Mouse (Mus musculus) Muller cell, postnatal 12 days (primary cell): ENCODE measurements around the gene Ubash3b.
A peak's percentile ranks its signal among the peaks of the same experiment; 100 is the strongest.

Experiments
- DNase-seq: peaks from one replicate; pipeline ENCODE4 v3.0.0-alpha.2; 2015; ENCODE audit errors: inconsistent ontology term

The Ubash3b gene

DNA sequence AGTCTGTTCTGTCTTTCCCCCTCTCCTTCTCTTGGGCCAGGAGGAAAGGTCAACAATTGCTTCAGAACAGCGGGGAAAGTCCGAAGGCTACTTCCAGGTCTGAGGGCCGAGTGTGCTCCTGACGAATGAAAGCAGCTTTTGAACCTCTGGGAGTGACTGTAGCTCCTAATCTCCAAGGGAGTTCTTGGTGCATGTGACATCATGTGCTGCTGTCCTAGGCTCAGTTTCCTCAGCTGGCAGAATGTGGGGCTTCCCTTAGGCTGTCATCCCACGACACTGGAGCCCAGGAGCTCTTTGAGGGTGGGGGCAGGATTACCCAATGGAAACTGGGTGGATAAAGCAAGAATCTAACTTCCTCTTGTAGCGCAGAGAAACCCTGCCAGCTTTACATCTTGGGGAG is at the start of gene Ubash3b:
Gene Ubash3b (minus strand): TSS at position 285 of the 400 bp plus-strand sequence.
- DNase-seq: no peak

DNA sequence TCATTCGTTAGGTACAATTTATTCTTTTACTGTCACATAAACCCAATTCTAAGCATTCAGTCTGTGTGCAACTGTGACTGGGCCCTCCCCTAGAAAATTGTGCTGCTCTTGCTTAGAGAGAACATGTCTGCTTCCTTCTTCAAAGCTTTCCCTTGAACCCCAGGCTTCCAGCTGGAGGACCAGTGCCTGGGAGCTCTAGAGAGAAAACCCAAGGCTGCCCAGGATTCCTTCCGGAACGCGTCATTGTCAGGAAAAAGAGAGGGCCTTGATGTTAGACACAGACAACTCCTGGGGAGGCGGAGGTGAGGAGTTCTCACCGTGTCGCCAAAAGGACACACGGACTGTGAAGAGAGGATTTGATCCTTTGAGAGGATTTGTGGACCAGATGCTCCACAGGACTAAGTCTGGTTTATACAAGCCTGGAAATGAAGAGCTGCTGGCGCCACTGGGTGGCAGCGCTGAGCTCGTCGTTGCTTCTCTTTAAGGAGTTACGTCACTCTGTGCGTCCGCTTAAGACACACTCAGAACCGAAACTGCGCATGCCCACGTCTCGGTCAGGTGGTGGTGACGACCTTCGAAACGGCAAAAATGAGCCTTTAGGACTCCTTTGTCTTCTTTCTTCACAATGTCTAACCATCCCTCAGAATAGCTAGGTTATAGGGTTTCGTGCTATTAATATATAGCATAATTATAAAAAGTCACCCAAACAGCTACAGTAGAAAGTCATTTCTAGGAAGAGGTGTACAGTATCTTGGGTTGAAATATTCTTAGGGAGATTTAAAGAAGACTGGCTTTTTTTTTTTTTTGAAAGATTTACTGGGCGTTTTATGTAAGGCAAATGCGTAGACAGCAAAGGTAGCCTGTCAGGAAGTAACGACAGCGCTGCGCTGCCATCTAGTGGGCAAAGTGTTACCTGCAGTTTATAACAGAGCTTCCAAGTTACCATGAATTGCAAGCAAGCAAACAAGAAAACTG is 45.9 kb upstream of the Ubash3b start:
- DNase-seq: peak; percentile 95

DNA sequence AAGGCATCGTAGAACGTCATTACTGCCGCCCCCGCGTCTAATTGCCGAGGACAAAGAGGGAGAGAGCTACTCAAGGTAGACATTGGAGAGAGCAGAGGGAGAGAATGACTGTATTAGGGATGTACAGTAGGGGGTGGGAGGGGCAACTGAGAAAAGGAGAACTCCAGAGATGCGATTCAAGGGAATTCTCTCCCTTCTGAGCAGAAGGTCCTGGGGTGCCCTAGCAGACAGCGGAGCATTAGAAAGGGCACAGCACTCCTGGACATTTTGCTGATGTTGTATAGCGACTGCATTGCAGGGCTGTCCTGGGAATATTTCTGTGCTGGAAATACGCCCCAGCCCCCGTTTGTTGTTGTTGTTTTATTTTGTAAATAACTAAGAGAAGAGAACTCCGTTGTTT is 45.2 kb upstream of the Ubash3b start:
- no peak for DNase-seq

DNA sequence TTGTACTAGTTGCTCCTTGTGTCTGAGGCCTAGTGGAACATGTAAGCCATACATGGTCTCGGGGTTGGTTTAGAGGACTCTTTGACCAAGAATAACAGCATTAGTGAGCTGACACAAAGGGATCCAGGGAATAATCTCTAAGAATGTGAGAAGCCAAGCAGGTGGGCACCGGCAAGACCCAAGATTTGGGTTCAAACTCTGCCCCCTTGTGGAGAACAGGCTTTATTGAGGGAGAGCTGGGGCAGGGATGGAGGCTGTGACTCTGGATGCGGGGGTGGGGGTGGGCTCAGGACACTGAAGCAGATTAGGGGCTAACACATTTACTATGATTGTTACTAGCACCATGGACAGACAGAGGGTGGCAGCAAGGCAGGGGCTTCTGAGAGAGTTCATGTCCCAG is 43.8 kb upstream of the Ubash3b start:
- no peak for DNase-seq

DNA sequence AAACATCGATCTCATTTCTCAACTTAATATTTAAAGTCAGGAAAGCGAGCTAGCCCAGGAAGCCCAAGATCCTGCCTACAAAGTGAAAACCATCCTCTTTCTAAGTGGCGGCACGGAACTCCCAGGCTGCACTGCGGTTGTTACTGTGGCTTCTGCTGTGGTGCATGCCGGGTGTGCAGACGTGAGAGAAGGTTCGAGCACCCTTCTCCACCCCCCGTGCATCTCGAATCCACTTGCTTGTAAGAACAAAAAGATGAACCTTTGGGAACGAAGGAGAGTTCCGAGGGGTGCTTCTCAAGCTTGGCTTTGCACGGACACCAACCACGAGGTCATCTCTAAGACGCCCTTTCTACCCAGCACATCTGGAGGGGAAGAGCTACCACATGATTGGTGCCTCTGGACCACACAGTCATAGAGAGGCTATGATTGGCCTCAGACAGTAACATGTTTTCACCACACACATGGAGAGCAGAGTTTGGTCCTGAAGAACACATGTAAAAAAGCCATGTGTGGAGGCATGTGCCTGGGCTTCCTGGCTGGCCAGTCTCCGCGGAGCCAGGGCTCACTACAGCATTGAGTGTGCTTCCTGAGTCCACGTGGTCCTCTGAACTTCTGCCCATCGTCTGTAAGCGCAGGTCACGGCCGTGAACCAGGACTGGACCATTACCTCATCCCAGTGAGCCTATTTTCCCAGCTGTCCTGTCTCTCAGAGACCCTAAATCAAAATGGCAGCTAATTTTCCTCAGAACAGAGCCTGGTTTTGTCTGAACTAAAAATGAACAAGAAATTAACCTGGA is 38.2 kb upstream of the Ubash3b start:
- no peak for DNase-seq

DNA sequence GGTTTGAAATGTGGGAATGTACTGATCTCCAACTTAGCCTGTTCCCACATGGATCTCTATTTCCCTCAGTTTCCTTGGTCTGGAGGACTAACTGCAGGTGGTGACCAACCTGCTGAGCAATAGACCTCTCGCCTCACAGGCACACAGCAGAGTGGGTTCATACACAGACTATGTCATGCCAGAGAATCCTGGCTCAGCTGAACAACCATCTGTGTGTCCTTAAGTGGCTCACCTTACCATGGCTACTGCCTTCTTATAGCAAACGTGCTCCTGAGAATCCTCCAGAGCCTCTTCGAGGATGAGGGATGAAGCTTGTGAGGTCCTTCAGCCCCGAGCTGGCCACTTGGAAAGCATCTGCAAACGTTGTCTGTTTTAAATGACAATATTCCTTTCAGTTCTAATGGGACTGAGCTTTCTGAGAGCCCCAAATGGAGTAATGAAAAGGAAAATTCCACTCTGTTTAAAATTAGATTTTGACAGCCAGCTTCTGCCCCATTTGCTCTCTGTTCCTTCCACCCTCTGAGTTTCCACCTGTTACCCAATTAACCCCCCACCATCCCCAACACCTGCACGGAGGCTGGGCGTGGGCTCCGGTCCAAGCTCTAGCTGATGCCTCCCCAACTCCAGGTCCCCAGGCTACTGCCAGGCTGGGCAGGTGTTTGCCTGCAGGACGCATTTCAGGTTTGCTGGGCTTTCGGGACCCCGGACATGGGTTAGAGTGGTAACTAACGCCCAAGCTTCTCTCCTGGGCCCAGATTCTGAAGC is 37.2 kb upstream of the Ubash3b start:
- no peak for DNase-seq

DNA sequence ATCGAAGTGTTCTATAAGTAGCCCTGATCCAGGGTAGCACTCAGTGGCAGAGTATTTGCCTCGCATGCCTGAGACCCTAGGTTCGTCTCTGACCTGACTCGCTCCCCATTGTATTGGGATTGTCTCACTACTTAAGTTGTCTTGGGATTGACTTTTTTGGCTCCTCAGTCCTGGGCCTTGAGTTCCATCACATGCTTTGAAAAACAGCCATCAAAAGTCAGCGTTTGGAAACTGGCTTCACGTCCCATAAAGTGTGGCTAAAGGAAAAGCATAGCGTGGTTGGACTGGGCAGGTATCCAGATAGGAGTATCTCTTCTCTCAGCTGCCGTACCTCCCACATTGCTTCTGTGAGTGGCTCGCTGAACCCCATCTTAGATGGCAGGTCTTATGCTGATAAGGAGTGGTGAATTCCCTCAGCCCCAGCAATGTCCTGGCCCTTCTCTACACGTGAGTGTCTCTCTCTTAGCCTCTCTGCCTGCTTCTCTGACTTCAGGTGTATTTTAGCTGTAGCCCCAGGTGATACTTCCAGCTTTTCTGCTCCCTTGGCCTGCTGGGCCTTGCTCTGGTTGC is 34.3 kb upstream of the Ubash3b start:
- DNase-seq: no peak

DNA sequence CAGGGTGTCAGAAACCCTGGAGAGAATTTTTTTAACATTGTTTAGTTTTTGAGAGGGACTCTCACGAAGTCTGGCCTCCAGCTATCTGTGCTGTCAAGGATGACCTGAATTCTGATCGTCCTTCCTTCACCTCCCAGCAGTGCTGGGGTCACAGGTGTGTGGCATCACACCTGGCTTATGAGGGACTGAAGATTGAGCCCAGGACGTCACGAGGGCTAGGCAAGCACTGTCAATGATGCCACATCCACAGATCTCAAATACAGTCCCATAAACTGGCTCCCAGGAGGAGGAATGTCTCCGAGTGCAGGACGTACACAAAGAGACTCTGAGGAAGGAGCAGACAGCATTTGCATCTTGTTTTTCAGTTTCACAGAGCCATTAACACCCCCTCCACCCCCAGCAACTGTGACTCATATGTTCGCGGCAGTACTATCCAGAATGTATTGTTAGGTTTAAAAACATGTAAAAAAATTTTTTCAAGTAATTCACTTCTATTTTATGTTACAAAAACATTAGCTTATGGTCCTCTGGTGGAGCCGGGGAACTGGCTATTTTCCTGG is 30.2 kb upstream of the Ubash3b start:
- no peak for DNase-seq

DNA sequence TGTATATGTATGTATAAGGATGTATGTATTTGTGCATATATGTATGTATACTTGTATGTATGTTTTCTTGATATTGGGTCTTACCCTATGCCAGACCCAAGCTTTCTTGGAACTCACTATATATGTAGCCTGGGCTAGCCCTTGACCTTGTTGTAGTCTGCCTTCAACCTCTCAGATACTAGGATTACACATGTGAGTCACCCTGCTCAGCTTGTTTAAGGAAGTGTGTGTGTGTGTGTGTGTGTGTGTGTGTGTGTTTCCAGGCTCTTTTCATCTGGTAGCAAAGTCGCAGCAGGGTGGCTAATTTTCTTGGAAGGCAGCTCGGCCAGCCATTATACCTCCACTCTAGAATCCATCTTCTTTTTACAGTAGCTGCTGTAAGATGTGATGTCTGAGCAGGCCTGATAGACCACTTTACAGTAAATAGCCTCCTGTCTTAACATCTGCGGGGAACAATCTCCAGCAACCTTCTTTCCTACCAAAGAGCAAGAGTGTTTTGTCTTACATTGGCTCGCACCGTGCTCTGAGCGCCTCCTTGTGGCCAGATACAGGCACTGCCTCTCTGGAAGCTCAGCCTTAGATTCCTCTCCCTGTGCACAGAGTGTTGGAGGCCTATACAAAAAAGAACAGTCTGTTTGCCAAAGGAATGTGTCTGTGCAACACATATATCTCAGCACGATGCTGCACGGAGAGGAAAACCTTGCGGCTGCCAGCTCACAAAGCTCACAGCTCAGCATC is 29.4 kb upstream of the Ubash3b start:
- DNase-seq: peak; percentile 55

DNA sequence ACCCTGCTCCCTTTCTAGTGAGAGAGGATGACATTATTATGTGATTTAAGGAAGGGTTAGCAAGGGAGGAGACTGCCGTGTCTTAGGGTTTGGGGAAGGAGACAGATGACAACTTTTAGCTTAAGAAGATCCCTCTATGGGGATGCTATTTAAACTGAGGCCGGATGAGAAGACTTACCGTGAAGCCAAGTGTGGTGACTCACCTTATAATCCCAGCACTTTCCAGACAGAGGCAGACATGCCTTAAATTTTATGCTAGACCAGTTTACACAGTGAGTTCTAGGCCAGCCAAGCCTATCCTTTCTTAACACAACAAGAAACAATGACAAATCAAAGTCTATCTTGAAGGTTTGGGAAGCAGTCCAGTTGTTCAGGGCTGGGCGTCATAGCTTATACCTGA is 26.4 kb upstream of the Ubash3b start:
- DNase-seq: no peak

DNA sequence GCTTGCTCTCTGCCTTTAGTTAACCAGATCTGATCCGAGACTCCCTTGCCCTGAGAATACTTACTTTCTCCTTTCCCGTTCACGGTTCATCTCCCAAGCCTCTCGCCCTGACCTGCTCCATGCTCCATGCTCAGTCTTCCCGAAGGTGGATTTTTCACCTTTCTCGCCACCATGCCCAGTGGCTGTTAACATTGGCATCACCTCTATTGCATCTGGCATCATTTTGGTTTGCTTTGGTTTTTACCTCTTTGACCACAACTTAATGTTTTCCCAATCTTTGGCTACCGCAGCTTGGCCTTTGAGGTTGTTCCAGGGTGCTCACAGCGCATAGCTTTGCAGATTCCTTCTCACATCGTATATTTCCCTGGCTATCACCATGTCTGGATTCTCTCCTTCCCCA is 26.0 kb upstream of the Ubash3b start:
- DNase-seq: no peak

DNA sequence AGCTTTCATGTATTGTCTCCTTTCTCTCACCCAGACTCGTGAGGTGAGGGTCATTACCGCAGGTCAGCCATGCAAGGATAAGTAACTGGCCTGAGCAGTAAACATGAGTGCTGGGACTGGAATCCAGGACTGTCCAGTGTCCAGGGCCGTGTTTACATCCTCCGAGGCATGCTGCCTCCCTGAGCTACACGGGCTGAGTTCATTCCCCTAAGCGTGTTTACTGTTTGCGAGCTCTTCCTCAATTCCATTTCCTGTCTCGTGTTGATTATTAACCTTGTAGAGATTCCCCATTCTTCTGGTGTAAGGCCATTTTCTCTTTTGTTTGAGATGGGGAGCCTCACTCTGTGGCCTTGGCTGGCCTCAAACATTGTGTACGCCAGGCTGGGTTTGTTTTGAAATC is 23.8 kb upstream of the Ubash3b start:
- DNase-seq: no peak

DNA sequence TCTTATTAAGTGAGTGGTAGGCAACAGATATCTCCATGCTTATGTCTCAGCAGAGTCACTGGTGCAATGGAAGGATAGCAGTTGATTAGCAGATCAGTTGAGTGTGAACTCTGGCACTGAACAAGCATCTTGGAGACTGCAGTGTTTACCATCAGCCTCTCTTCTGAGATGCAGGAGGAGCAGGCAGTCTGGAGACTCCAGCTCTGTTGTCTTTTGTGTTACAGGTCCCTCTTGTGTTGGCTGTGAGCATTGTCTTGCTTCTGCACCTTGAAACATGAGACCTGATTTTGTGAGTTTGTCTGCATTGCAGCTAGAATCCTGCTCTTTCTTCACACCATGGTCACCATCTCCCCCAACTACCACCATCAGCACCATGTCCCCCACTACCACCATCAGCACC is 21.1 kb upstream of the Ubash3b start:
- DNase-seq: peak; percentile 20

DNA sequence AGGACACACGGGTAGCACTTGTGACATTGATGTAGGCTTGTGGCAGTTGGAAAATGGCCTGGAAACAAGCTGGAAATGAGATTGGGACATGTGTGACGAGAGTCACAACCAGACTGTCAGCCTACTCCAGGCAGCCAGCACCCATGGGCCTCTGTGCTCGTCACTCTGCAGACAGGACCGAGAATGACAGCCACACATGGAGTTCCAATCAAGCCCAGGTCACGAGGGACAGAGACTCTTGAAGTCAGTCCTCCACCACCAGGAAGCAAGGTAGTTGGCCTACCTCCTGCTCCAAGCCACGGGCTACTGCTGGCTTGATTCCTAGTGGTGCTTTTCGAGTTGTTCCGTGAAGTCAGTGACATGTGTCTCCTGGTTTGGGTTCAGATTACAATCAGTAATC is 20.3 kb upstream of the Ubash3b start:
- DNase-seq: no peak

DNA sequence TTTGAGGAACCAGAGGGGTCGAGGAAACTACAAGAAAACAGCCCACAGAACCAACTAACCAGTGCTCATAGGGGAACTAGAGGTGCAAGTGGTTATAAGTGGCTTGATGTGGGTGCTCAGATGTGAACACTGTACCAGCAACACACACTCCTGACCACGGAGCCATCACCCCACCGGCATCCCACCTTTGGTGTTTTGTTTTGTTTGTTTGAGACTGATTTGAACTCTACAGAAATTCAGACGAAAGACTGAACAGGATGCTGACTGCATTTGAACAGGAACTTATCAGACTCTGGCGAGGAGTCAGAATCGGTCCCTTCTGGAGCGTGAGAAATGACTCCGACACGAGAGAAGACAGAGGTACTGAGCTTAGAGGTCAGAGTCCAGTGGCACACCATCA is 19.9 kb upstream of the Ubash3b start:
- DNase-seq: no peak

DNA sequence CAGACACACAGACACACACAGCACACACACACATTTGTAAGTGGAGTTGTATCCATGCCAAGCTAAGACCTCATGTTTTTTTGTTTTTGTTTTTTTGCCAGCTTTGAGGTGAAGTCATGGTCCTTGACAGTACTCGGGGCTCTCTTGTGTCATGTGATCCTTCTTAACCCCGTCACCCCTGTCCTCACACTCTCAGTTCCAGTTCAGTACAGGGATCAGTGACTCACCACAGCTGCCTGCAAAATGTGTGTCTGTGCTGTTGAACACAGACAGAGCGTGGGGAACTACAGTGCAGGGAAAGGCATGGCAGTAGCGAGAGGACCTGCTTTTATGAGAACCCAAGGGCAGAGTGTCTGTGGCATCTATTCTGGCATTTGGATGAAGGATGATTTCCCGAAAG is 17.6 kb upstream of the Ubash3b start:
- no peak for DNase-seq

DNA sequence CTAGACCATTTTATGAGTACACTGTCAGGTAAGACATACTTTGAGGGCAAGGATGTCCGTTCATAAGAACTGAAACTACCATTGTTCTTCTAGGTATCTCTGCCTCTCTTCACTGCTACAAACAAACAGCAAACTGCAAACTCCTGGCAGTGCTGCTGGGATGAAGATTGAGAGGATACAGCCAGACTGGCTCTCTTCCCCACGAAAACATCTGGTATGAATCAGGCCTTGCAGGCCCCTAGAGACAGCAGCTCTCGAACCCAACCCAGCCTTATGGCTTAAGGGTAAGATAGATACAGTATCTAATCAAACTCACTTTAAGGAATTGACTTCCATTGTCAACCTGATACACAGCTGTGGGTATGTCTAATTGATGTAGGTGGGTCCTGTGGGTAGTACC is 11.7 kb upstream of the Ubash3b start:
- DNase-seq: no peak

DNA sequence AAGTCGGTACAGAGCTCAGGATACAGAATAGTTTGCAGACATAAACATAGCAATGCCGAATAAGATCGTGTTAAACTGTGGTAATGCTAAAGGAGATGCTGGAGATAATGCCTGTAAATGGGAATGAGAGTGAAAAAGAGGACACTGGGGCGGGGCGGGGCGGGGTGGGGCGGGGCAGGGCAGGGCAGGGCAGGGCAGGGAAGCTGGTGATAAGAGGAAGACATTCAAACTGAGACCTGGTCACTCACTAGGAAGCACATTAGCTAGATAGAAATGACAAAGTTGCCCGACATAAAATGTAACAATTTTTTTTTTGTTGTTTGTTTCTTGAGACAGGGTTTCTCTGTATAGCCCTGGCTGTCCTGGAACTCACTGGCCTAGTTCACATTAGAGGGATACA is 10.9 kb upstream of the Ubash3b start:
- DNase-seq: no peak

DNA sequence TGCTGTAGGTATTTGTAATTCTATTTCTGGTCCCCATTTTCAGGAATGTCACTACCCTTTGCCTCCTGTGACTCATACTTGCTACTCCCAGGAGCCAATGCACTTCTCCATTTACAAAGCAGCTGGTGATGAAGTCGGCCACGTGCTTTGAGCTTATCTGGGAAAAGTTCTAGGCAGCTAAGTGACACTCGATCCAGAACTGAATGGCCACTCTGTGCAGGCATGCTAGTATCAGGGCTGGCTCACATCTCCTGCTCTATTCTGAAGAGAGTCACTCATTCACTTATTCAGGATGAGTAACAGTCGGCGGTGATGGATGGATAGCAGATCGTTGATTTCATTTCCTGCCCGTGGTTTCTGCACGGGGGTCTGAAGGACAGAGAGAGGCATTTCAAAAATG is 8.5 kb upstream of the Ubash3b start:
- DNase-seq: peak; percentile 73

DNA sequence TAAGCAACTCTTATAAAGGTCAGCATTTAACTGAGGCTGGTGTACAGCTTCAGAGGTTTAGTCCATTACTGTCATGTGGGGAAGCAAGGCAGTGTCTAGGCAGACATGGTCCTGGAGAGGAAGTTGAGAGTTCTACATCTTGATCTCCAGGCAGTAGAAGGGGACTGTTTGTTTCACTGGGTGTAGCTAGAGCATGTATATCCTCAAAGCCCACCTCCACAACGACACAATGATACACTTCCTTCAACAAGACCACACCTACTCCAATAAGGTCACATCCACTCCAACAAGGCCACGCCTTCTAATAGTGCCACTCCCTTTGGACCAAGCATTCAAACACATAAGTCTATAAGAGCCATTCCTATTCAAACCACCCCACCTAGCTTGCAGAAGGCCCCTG is 7.2 kb upstream of the Ubash3b start:
- DNase-seq: no peak

DNA sequence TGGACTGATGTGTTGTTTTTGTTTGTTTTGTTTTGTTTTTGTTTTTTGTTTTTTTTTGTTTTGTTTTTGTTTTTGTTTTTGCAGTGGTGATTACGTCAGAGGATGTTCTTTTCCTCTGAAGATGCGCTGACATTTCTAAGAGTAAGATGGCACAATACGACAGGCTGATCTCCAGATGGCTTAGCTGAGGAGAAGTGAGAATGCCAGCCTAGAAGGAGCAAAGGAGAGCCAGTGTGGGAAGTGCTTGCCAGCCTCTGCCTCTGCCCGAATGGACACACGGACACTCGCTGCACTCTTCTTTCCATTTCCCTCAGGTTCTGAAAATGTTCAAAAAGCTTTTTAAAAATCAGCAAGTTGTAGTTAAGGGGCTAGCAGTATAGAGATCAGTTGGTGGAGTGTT is 6.7 kb upstream of the Ubash3b start:
- no peak for DNase-seq
